Mouse (Mus musculus): ENCODE results near the gene Slc38a11. TPM values are rescaled to one million over a fixed set of nuclear protein-coding genes. Genes with fewer than 3 reads are reported as not detected.

The Slc38a11 gene
- polyA plus RNA-seq (2015; fragmentation: Nextera tagmentation; extraction: Ambion mirVana) = 1.1 and 1.7 TPM in 2 replicates

GRCm38 (mm10) chr2:65363828-65364497 is at the start of gene Slc38a11:
Gene Slc38a11 (minus strand): TSS chr2:65364034.
- ATAC-seq (replicated peaks; ENCODE audit: low FRiP score) = peak; percentile 88
- peak within 1 kb of the TSS; percentile 23 for H3K4me3 ChIP-seq (replicated peaks)
- H3K9ac ChIP-seq = no peak within 1 kb of the TSS
- H3K4me1 ChIP-seq = peaks cover 6% of the 10 kb centered on the region; the same call in 1 of the 2 replicates
- H3K4me2 ChIP-seq = peak within 1 kb of the TSS; percentile 52
- no peak within 1 kb of the TSS for H3K27ac ChIP-seq
- H3K27me3 ChIP-seq = peaks cover 11% of the 10 kb centered on the region; the same call in 1 of the 2 replicates
- H3K36me3 ChIP-seq = no peaks in the 10 kb centered on the region
- 7% methylated on average over 18 of the region's 18 CpGs for WGBS
- H3K9me3 ChIP-seq (replicated peaks) = no peaks in the 10 kb centered on the region

GRCm38 (mm10) chr2:65407110-65407509 is 43.3 kb upstream of the Slc38a11 start:
- Histone ChIP-seq H3K9me3 (replicated peaks) (no peaks in the 10 kb centered on the region), H3K27ac (no peak overlapping the region), H3K27me3 (no peaks in the 10 kb centered on the region), H3K4me1 (no peaks in the 10 kb centered on the region), H3K9ac (no peak overlapping the region), H3K4me3 (replicated peaks) (no peak overlapping the region), H3K4me2 (no peak overlapping the region), H3K36me3 (no peaks in the 10 kb centered on the region)
- WGBS = 90% methylated on average over 2 of the region's 2 CpGs
- ATAC-seq (replicated peaks; ENCODE audit: low FRiP score) = no peak

- ATAC-seq (replicated peaks; ENCODE audit: low FRiP score) = no peak
- Histone ChIP-seq H3K27me3 (no peaks in the 10 kb centered on the region), H3K9me3 (replicated peaks) (no peaks in the 10 kb centered on the region), H3K27ac (no peak overlapping the region), H3K4me2 (no peak overlapping the region), H3K4me1 (no peaks in the 10 kb centered on the region), H3K36me3 (no peaks in the 10 kb centered on the region), H3K4me3 (replicated peaks) (no peak overlapping the region), H3K9ac (no peak overlapping the region)
- 78% methylated on average over 1 of the region's 1 CpGs for WGBS
Observed at GRCm38 (mm10) chr2:65405407-65405806, 41.6 kb upstream of the Slc38a11 start.

GRCm38 (mm10) chr2:65402001-65402400 is 38.2 kb upstream of the Slc38a11 start:
- Histone ChIP-seq H3K4me1 (no peaks in the 10 kb centered on the region), H3K4me2 (no peak overlapping the region), H3K27ac (no peak overlapping the region), H3K9me3 (replicated peaks) (no peaks in the 10 kb centered on the region), H3K9ac (no peak overlapping the region), H3K4me3 (replicated peaks) (no peak overlapping the region), H3K27me3 (no peaks in the 10 kb centered on the region), H3K36me3 (no peaks in the 10 kb centered on the region)
- 78% methylated on average over 5 of the region's 5 CpGs for WGBS
- no peak for ATAC-seq (replicated peaks; ENCODE audit: low FRiP score)

GRCm38 (mm10) chr2:65399938-65400337 is 36.1 kb upstream of the Slc38a11 start:
- no peaks in the 10 kb centered on the region for H3K27me3 ChIP-seq
- H3K9ac ChIP-seq = no peak overlapping the region
- no peaks in the 10 kb centered on the region for H3K4me1 ChIP-seq
- H3K27ac ChIP-seq = no peak overlapping the region
- no peak overlapping the region for H3K4me3 ChIP-seq (replicated peaks)
- no peak overlapping the region for H3K4me2 ChIP-seq
- 79% methylated on average over 5 of the region's 5 CpGs for WGBS
- H3K9me3 ChIP-seq (replicated peaks) = no peaks in the 10 kb centered on the region
- no peaks in the 10 kb centered on the region for H3K36me3 ChIP-seq
- no peak for ATAC-seq (replicated peaks; ENCODE audit: low FRiP score)

- no peak overlapping the region for H3K27ac ChIP-seq
- H3K4me1 ChIP-seq = no peaks in the 10 kb centered on the region
- no peaks in the 10 kb centered on the region for H3K27me3 ChIP-seq
- 12% methylated on average over 3 of the region's 3 CpGs for WGBS
- no peak overlapping the region for H3K4me2 ChIP-seq
- ATAC-seq (replicated peaks; ENCODE audit: low FRiP score) = peak; percentile 64; the same call in 1 of the 2 replicates
- H3K36me3 ChIP-seq = no peaks in the 10 kb centered on the region
- H3K4me3 ChIP-seq (replicated peaks) = no peak overlapping the region
- H3K9ac ChIP-seq = no peak overlapping the region
- H3K9me3 ChIP-seq (replicated peaks) = no peaks in the 10 kb centered on the region
Observed at GRCm38 (mm10) chr2:65396128-65396527, 32.3 kb upstream of the Slc38a11 start.

- Histone ChIP-seq H3K27ac (no peak overlapping the region), H3K9me3 (replicated peaks) (no peaks in the 10 kb centered on the region), H3K36me3 (no peaks in the 10 kb centered on the region), H3K4me3 (replicated peaks) (no peak overlapping the region), H3K9ac (no peak overlapping the region), H3K4me1 (no peaks in the 10 kb centered on the region), H3K27me3 (no peaks in the 10 kb centered on the region), H3K4me2 (no peak overlapping the region)
- 69% methylated on average over 4 of the region's 4 CpGs for WGBS
- no peak for ATAC-seq (replicated peaks; ENCODE audit: low FRiP score)
Observed at GRCm38 (mm10) chr2:65393061-65393460, 29.2 kb upstream of the Slc38a11 start.

GRCm38 (mm10) chr2:65391322-65391721 is 27.5 kb upstream of the Slc38a11 start:
- Histone ChIP-seq H3K27ac (no peak overlapping the region), H3K9ac (no peak overlapping the region), H3K36me3 (no peaks in the 10 kb centered on the region), H3K9me3 (replicated peaks) (no peaks in the 10 kb centered on the region), H3K4me1 (no peaks in the 10 kb centered on the region), H3K4me3 (replicated peaks) (no peak overlapping the region), H3K4me2 (no peak overlapping the region), H3K27me3 (no peaks in the 10 kb centered on the region)
- ATAC-seq (replicated peaks; ENCODE audit: low FRiP score) = no peak
- WGBS = 76% methylated on average over 6 of the region's 6 CpGs

GRCm38 (mm10) chr2:65384815-65385214 is 21.0 kb upstream of the Slc38a11 start:
- 81% methylated on average over 6 of the region's 6 CpGs for WGBS
- no peaks in the 10 kb centered on the region for H3K36me3 ChIP-seq
- no peak for ATAC-seq (replicated peaks; ENCODE audit: low FRiP score)

GRCm38 (mm10) chr2:65382485-65382884 is 18.7 kb upstream of the Slc38a11 start:
- H3K4me1 ChIP-seq = peaks cover 4% of the 10 kb centered on the region
- peak; percentile 92 for ATAC-seq (replicated peaks; ENCODE audit: low FRiP score)
- no peaks in the 10 kb centered on the region for H3K27me3 ChIP-seq
- H3K9ac ChIP-seq = no peak overlapping the region
- 5% methylated on average over 4 of the region's 4 CpGs for WGBS
- H3K36me3 ChIP-seq = no peaks in the 10 kb centered on the region
- H3K4me3 ChIP-seq (replicated peaks) = no peak overlapping the region
- peak overlapping the region; percentile 15; the same call in 1 of the 2 replicates for H3K27ac ChIP-seq
- no peaks in the 10 kb centered on the region for H3K9me3 ChIP-seq (replicated peaks)
- H3K4me2 ChIP-seq = no peak overlapping the region

More at GRCm38 (mm10) chr2:65384815-65385214, 21.0 kb upstream of the Slc38a11 start:
- Histone ChIP-seq H3K4me2 (no peak overlapping the region), H3K4me1 (peaks cover 4% of the 10 kb centered on the region), H3K27ac (no peak overlapping the region), H3K27me3 (no peaks in the 10 kb centered on the region), H3K9me3 (replicated peaks) (no peaks in the 10 kb centered on the region), H3K9ac (no peak overlapping the region), H3K4me3 (replicated peaks) (no peak overlapping the region)

- ATAC-seq (replicated peaks; ENCODE audit: low FRiP score) = no peak
- Histone ChIP-seq H3K9me3 (replicated peaks) (no peaks in the 10 kb centered on the region), H3K36me3 (no peaks in the 10 kb centered on the region), H3K4me1 (peaks cover 4% of the 10 kb centered on the region), H3K27me3 (no peaks in the 10 kb centered on the region), H3K9ac (no peak overlapping the region), H3K4me2 (no peak overlapping the region), H3K4me3 (replicated peaks) (no peak overlapping the region), H3K27ac (no peak overlapping the region)
- WGBS = 76% methylated on average over 4 of the region's 4 CpGs
Observed at GRCm38 (mm10) chr2:65378425-65378824, 14.6 kb upstream of the Slc38a11 start.

- Histone ChIP-seq H3K4me1 (no peaks in the 10 kb centered on the region), H3K27ac (no peak overlapping the region), H3K4me2 (no peak overlapping the region), H3K9me3 (replicated peaks) (no peaks in the 10 kb centered on the region), H3K36me3 (no peaks in the 10 kb centered on the region), H3K27me3 (no peaks in the 10 kb centered on the region), H3K4me3 (replicated peaks) (no peak overlapping the region), H3K9ac (no peak overlapping the region)
- 90% methylated on average over 5 of the region's 5 CpGs for WGBS
- no peak for ATAC-seq (replicated peaks; ENCODE audit: low FRiP score)
Observed at GRCm38 (mm10) chr2:65374410-65374809, 10.6 kb upstream of the Slc38a11 start.

- no peak overlapping the region for H3K27ac ChIP-seq
- H3K9me3 ChIP-seq (replicated peaks) = no peaks in the 10 kb centered on the region
- no peak for ATAC-seq (replicated peaks; ENCODE audit: low FRiP score)
- no peak overlapping the region for H3K4me2 ChIP-seq
- no peak overlapping the region for H3K4me3 ChIP-seq (replicated peaks)
- H3K4me1 ChIP-seq = no peaks in the 10 kb centered on the region
- WGBS = 89% methylated on average over 4 of the region's 4 CpGs
- H3K36me3 ChIP-seq = no peaks in the 10 kb centered on the region
- H3K9ac ChIP-seq = no peak overlapping the region
- no peaks in the 10 kb centered on the region for H3K27me3 ChIP-seq
Observed at GRCm38 (mm10) chr2:65373076-65373475, 9.2 kb upstream of the Slc38a11 start.

Measured in kidney, embryonic 15.5 days (tissue).